Mouse (Mus musculus) G1E-ER4 (cell line): ENCODE results near the gene Ctsq. TPM values are rescaled to one million over a fixed set of nuclear protein-coding genes. Genes with fewer than 3 reads are reported as not detected.

Experiments
- GATA1 ChIP-seq: IDR thresholded peaks from one replicate; pipeline ENCODE4 v1.8.0; 2012; ENCODE audit warnings: low read length, inconsistent platforms
- polyA plus RNA-seq: library from polyadenylated mRNA; stranded (reverse); fragments of >175 nt; gene quantifications from 2 replicates; pipeline ENCODE4 v1.2.3, GENCODE M21; 2012

Ctsq gene
- polyA plus RNA-seq, result not detected in 2 replicates

- TF ChIP-seq GATA1, result no peak
Measured at GRCm38 (mm10) chr13:61040531-61040930, at the start of gene Ctsq. TSS of gene Ctsq (minus strand) at chr13:61040631.

DNA sequence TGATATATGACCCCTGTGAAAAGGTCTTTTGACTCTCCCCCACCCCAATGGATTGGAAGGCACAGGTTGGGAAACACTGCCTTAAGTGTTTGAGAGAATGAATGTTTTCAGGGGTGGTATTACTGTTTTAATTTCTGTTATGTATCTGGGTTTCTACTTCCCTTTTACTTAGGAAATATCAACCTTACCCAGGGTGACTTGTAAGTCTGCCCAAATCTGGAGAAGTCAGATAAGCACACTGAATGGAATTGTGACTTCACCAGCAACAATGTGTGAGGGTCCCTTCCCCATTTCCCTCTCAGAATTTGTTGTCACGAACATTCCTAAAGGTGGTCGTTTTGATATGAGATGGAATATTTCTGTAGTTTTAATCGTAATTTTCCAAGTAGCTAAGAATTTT is 17.6 kb downstream of the Ctsq start:
- no peak for TF ChIP-seq GATA1

DNA sequence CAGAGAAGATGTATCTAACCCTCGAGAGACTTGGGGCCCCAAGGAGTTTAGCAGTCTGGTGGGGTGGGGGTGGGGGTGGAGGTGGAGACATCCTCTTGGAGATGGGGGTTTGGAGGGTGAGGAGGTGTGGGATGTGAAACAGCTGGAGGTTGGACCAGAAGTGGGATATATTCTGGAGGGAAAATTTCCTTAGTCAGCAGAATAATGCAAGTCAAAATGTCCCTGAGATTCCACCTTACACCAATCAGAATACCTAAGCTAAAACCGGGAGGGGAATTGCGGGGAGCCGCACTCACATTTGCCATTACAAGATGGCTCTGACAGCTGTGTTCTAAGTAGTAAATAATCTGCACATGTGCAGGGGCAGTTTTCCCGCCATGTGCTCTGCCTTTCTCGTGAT is 18.6 kb downstream of the Ctsq start:
- TF ChIP-seq GATA1, result no peak

- no peak for TF ChIP-seq GATA1
Measured at GRCm38 (mm10) chr13:61010171-61010570, 30.3 kb downstream of the Ctsq start.

DNA sequence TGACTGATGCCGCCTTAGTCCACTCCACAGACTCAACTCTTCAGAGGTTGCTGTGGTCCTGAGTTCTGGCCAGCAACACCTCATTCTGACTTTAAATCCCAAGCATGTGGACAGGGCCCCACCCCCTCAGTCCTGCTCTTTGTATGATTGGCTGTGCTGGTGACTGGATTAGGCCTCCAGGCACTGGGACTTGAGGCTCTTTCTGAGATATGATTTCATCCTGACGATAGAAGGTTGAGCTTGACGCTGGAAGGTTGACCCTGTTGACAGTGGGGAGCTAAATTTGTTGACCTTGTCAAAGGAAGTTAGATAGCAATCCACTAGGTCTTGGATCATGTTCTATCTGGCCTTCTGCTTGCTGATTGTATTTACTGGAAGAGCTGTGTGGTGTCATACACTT is 34.6 kb downstream of the Ctsq start, which contains the start of gene Ctsj:
TSS of gene Ctsj (minus strand) at position 101 of the 400 bp plus-strand sequence.
- TF ChIP-seq GATA1, result no peak

DNA sequence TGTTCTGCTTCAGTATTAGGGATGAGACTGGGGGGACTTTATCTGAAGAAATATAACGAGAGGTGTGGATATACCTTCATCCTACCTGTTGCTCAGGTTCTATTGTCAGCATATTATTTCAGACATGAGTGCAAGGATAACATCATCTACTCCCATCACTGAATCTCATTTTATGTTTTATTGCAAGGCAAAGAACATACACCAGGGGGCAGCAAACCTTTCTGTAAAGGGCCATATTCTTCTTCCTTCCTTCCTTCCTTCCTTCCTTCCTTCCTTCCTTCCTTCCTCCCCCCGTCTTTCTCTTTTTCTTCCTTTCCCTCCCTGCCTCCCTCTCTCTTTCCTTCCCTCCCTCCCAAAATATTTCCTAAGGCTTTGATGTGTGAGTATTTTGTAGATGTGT is 42.8 kb downstream of the Ctsq start:
- no peak for TF ChIP-seq GATA1

Other genes with a start within 250 kb of the Ctsq start
- not detected in 2 replicates for gene Ctsll3, start 237.8 kb downstream of the Ctsq start, polyA plus RNA-seq
- gene 4930486L24Rik, start 176.2 kb downstream of the Ctsq start, polyA plus RNA-seq, result not detected in 2 replicates
- not detected in 2 replicates for gene Gm49392, start 143.7 kb downstream of the Ctsq start, polyA plus RNA-seq
- gene Ctla2b, start 143.2 kb downstream of the Ctsq start, polyA plus RNA-seq, result not detected in 2 replicates
- gene Tpbpb, start 135.8 kb downstream of the Ctsq start, polyA plus RNA-seq, result not detected in 2 replicates
- gene Gm49393, start 105.0 kb downstream of the Ctsq start, polyA plus RNA-seq, result not detected in 2 replicates
- not detected in 2 replicates for gene Gm49391, start 104.1 kb downstream of the Ctsq start, polyA plus RNA-seq
- not detected in 2 replicates for gene Ctla2a, start 104.0 kb downstream of the Ctsq start, polyA plus RNA-seq
- gene Tpbpa, start 98.6 kb downstream of the Ctsq start, polyA plus RNA-seq, result not detected in 2 replicates
- not detected in 2 replicates for gene Ctsj, start 34.7 kb downstream of the Ctsq start, polyA plus RNA-seq
- not detected in 2 replicates for gene Ctsr, start 123.6 kb upstream of the Ctsq start, polyA plus RNA-seq
- gene Cts6, start 162.8 kb upstream of the Ctsq start, polyA plus RNA-seq, result not detected in 2 replicates
- gene Cts8, start 214.7 kb upstream of the Ctsq start, polyA plus RNA-seq, result not detected in 2 replicates
- gene Gm49398, start 248.2 kb upstream of the Ctsq start, polyA plus RNA-seq, result not detected in 2 replicates